Mouse (Mus musculus) embryonic fibroblast, embryonic 13.5 days (primary cell): Measurements from ENCODE around the gene Ppp1r36.

ENCODE experiments used
- CTCF ChIP-seq: IDR thresholded peaks from 2 replicates; pipeline ENCODE4 v1.5.1; 2011; ENCODE audit warnings: mild to moderate bottlenecking, control low read depth, low read length, moderate library complexity, borderline replicate concordance; ENCODE audit not compliant: insufficient read depth
- POLR2A ChIP-seq: IDR thresholded peaks from 2 replicates; pipeline ENCODE4 v1.6.1; 2011; ENCODE audit warnings: low read depth, mild to moderate bottlenecking, control low read depth, low read length, moderate library complexity

- TF ChIP-seq POLR2A (no peak), CTCF (no peak)
These were observed 67.5 kb downstream of the Ppp1r36 start for GRCm38 (mm10) chr12:76484881-76485280.
